Mouse (Mus musculus): ENCODE measurements around the gene Atp5g1. TPM values are rescaled to one million over a fixed set of nuclear protein-coding genes. Genes with fewer than 3 reads are reported as not detected.

Gene Atp5g1
- total and polyA plus RNA-seq, 2 experiments from 2014 or later = 348 to 925 TPM

DNA sequence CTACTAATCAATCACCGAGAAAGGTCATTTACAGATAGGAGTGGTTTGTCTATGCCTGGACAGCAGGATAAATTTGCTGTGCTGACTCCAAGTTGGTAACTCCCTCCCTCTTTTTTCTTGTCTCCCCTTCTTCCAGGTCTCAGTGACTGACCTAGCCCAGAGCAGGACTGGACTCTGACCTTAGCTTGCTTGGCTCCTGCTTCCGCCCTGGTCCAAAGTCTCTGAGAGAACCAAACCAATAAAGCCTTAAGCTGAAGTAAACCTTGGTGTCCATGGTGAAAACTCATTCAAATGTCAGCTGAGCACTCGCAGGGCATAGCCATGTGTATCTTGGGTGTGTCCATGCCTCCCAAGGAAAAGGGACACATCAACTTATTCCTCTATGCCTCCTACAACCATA, 44.9 kb downstream of the Atp5g1 start:
- 90% methylated on average over 3 of the region's 3 CpGs for WGBS
- no peaks in the 10 kb centered on the region for H3K9me3 ChIP-seq (ENCODE audit: low read length)
- DNase-seq (no peak), ATAC-seq (no peak)
- H3K27me3 ChIP-seq (ENCODE audit: insufficient read depth, low read length) = no peaks in the 10 kb centered on the region
- no peak overlapping the region for H3K9ac ChIP-seq
- no peak overlapping the region for H3K4me3 ChIP-seq (ENCODE audit: low read depth, low read length)
- H3K27ac ChIP-seq (ENCODE audit: low read depth, low read length) = no peak overlapping the region
- H3K4me2 ChIP-seq (ENCODE audit: low read depth) = no peak overlapping the region
- no peak for TF ChIP-seq CTCF (IDR thresholded peaks at IDR 0.05; ENCODE audit: low read depth)
- no peaks in the 10 kb centered on the region for H3K36me3 ChIP-seq (ENCODE audit: insufficient read depth)
- H3K4me1 ChIP-seq (ENCODE audit: insufficient read depth) = peaks cover 8% of the 10 kb centered on the region; the same call in 1 of the 2 replicates

GRCm38 (mm10) chr11:96028130-96028529, 47.3 kb downstream of the Atp5g1 start:
- no peaks in the 10 kb centered on the region for H3K4me1 ChIP-seq (ENCODE audit: insufficient read depth)

DNA sequence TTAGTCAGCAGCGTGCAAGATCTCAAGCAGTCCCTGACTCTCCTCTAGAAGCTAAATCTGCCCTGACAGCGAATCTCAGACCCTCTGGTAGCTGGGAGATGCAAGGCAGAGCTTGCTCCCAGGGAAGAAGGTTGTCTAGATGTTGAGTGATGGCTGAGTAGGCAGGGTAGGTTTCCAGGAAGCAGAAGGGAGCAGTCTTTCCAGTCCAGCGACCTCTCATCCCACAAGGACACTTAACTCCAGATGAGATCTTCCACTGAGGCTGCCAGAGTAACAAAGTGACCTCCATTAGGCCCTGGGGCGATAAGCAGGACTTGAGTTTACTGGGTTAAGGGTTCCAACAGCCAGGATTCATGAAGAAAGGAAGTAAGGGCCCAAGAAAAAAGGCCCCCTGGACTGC, 54.8 kb downstream of the Atp5g1 start:
- ATAC-seq = no peak
- no peak for DNase-seq
- H3K4me3 ChIP-seq (ENCODE audit: low read depth, low read length) = no peak overlapping the region
- WGBS = 63% methylated on average over 4 of the region's 4 CpGs
- no peaks in the 10 kb centered on the region for H3K27me3 ChIP-seq (ENCODE audit: insufficient read depth, low read length)
- no peak overlapping the region for H3K4me2 ChIP-seq (ENCODE audit: low read depth)
- H3K9me3 ChIP-seq (ENCODE audit: low read length) = no peaks in the 10 kb centered on the region
- no peak for TF ChIP-seq CTCF (IDR thresholded peaks at IDR 0.05; ENCODE audit: low read depth)
- H3K4me1 ChIP-seq (ENCODE audit: insufficient read depth) = no peaks in the 10 kb centered on the region
- H3K36me3 ChIP-seq (ENCODE audit: insufficient read depth) = no peaks in the 10 kb centered on the region
- H3K27ac ChIP-seq (ENCODE audit: low read depth, low read length) = no peak overlapping the region
- H3K9ac ChIP-seq = no peak overlapping the region

More at GRCm38 (mm10) chr11:96028130-96028529, 47.3 kb downstream of the Atp5g1 start:
- Histone ChIP-seq H3K36me3 (ENCODE audit: insufficient read depth) (no peaks in the 10 kb centered on the region), H3K4me2 (ENCODE audit: low read depth) (no peak overlapping the region), H3K9ac (no peak overlapping the region), H3K27ac (ENCODE audit: low read depth, low read length) (no peak overlapping the region), H3K4me3 (ENCODE audit: low read depth, low read length) (no peak overlapping the region), H3K27me3 (ENCODE audit: insufficient read depth, low read length) (no peaks in the 10 kb centered on the region), H3K9me3 (ENCODE audit: low read length) (no peaks in the 10 kb centered on the region)
- no peak for TF ChIP-seq CTCF (IDR thresholded peaks at IDR 0.05; ENCODE audit: low read depth)
- WGBS = 66% methylated on average over 5 of the region's 5 CpGs
- ATAC-seq (no peak), DNase-seq (no peak)

Other genes starting within 250 kb of the Atp5g1 start
- 1.0 and 1.6 TPM in 2 replicates for gene Gngt2, start 238.5 kb downstream of the Atp5g1 start, total RNA-seq (2014; rRNA removed)
- 1.9 and 2.9 TPM in 2 replicates for gene Gngt2, start 238.5 kb downstream of the Atp5g1 start, polyA plus RNA-seq (2015; fragmentation: Nextera tagmentation; extraction: Ambion mirVana)
- 0.19 and 0.62 TPM in 2 replicates for gene Abi3, start 233.2 kb downstream of the Atp5g1 start, total RNA-seq (2014; rRNA removed)
- 1.4 and 1.5 TPM in 2 replicates for gene Abi3, start 233.2 kb downstream of the Atp5g1 start, polyA plus RNA-seq (2015; fragmentation: Nextera tagmentation; extraction: Ambion mirVana)
- not detected in 2 replicates for gene B4galnt2, start 160.8 kb downstream of the Atp5g1 start, total RNA-seq (2014; rRNA removed)
- gene B4galnt2, start 160.8 kb downstream of the Atp5g1 start, polyA plus RNA-seq (2015; fragmentation: Nextera tagmentation; extraction: Ambion mirVana) = not detected in 2 replicates
- 3.0 and 3.3 TPM in 2 replicates for gene Igf2bp1, start 69.7 kb downstream of the Atp5g1 start, total RNA-seq (2014; rRNA removed)
- gene Igf2bp1, start 69.7 kb downstream of the Atp5g1 start, polyA plus RNA-seq (2015; fragmentation: Nextera tagmentation; extraction: Ambion mirVana) = 1.8 and 2.5 TPM in 2 replicates
- not detected in 2 replicates for gene Gip, start 51.1 kb downstream of the Atp5g1 start, total RNA-seq (2014; rRNA removed)
- gene Gip, start 51.1 kb downstream of the Atp5g1 start, polyA plus RNA-seq (2015; fragmentation: Nextera tagmentation; extraction: Ambion mirVana) = not detected in 2 replicates
- 36.5 and 36.7 TPM in 2 replicates for gene Snf8, start 40.8 kb downstream of the Atp5g1 start, total RNA-seq (2014; rRNA removed)
- 112 and 120 TPM in 2 replicates for gene Snf8, start 40.8 kb downstream of the Atp5g1 start, polyA plus RNA-seq (2015; fragmentation: Nextera tagmentation; extraction: Ambion mirVana)
- 54.9 and 56.2 TPM in 2 replicates for gene Ube2z, start 10.3 kb downstream of the Atp5g1 start, total RNA-seq (2014; rRNA removed)
- 29.4 and 35.4 TPM in 2 replicates for gene Ube2z, start 10.3 kb downstream of the Atp5g1 start, polyA plus RNA-seq (2015; fragmentation: Nextera tagmentation; extraction: Ambion mirVana)
- gene Calcoco2, start 36.3 kb upstream of the Atp5g1 start, total RNA-seq (2014; rRNA removed) = not detected in 2 replicates
- gene Calcoco2, start 36.3 kb upstream of the Atp5g1 start, polyA plus RNA-seq (2015; fragmentation: Nextera tagmentation; extraction: Ambion mirVana) = 0.10 TPM in 1 of 2 replicates, not detected in the other
- 0.43 and 0.54 TPM in 2 replicates for gene Ttll6, start 58.1 kb upstream of the Atp5g1 start, total RNA-seq (2014; rRNA removed)
- 0.19 and 0.31 TPM in 2 replicates for gene Ttll6, start 58.1 kb upstream of the Atp5g1 start, polyA plus RNA-seq (2015; fragmentation: Nextera tagmentation; extraction: Ambion mirVana)
- gene Hoxb13, start 118.6 kb upstream of the Atp5g1 start, total RNA-seq (2014; rRNA removed) = not detected in 2 replicates
- not detected in 2 replicates for gene Hoxb13, start 118.6 kb upstream of the Atp5g1 start, polyA plus RNA-seq (2015; fragmentation: Nextera tagmentation; extraction: Ambion mirVana)
- not detected in 2 replicates for gene Hoxb9, start 195.8 kb upstream of the Atp5g1 start, total RNA-seq (2014; rRNA removed)
- gene Hoxb9, start 195.8 kb upstream of the Atp5g1 start, polyA plus RNA-seq (2015; fragmentation: Nextera tagmentation; extraction: Ambion mirVana) = not detected in 2 replicates
- gene Hoxb8, start 206.2 kb upstream of the Atp5g1 start, total RNA-seq (2014; rRNA removed) = not detected in 2 replicates
- gene Hoxb8, start 206.2 kb upstream of the Atp5g1 start, polyA plus RNA-seq (2015; fragmentation: Nextera tagmentation; extraction: Ambion mirVana) = not detected in 2 replicates
- not detected in 2 replicates for gene Hoxb7, start 211.0 kb upstream of the Atp5g1 start, total RNA-seq (2014; rRNA removed)
- not detected in 2 replicates for gene Hoxb7, start 211.0 kb upstream of the Atp5g1 start, polyA plus RNA-seq (2015; fragmentation: Nextera tagmentation; extraction: Ambion mirVana)
- not detected in 2 replicates for gene Hoxb6, start 216.8 kb upstream of the Atp5g1 start, total RNA-seq (2014; rRNA removed)
- not detected in 2 replicates for gene Hoxb6, start 216.8 kb upstream of the Atp5g1 start, polyA plus RNA-seq (2015; fragmentation: Nextera tagmentation; extraction: Ambion mirVana)
- not detected in 2 replicates for gene Hoxb5, start 227.7 kb upstream of the Atp5g1 start, total RNA-seq (2014; rRNA removed)
- gene Hoxb5, start 227.7 kb upstream of the Atp5g1 start, polyA plus RNA-seq (2015; fragmentation: Nextera tagmentation; extraction: Ambion mirVana) = not detected in 2 replicates
- not detected in 2 replicates for gene Hoxb4, start 242.6 kb upstream of the Atp5g1 start, total RNA-seq (2014; rRNA removed)
- gene Hoxb4, start 242.6 kb upstream of the Atp5g1 start, polyA plus RNA-seq (2015; fragmentation: Nextera tagmentation; extraction: Ambion mirVana) = not detected in 2 replicates
- gene Hoxb3, start 247.7 kb upstream of the Atp5g1 start, total RNA-seq (2014; rRNA removed) = not detected in 2 replicates
- gene Hoxb3, start 247.7 kb upstream of the Atp5g1 start, polyA plus RNA-seq (2015; fragmentation: Nextera tagmentation; extraction: Ambion mirVana) = not detected in 2 replicates

Data from forebrain, postnatal 0 days (tissue).